Mouse (Mus musculus) bone marrow, adult 2 months (tissue): ENCODE measurements around the gene Olfr1505. TPM values are rescaled to one million over a fixed set of nuclear protein-coding genes. Genes with fewer than 3 reads are reported as not detected.

Experiments used
- H3K27ac ChIP-seq: fragments of 200-500 bp; 2 replicates; pipeline ENCODE4 v1.5.1; 2012; ENCODE audit warnings: low read depth, mild to moderate bottlenecking, control low read depth, inconsistent platforms, low read length; ENCODE audit not compliant: control insufficient read depth, poor library complexity, insufficient read depth
- H3K4me1 ChIP-seq: fragments of 200-500 bp; 2 replicates; pipeline ENCODE4 v1.6.1; 2011; ENCODE audit warnings: low read length; ENCODE audit not compliant: control insufficient read depth, insufficient read depth
- H3K4me3 ChIP-seq: fragments of 200-500 bp; replicated peaks from 2 replicates; pipeline ENCODE3; 2011; ENCODE audit warnings: mild to moderate bottlenecking, low read depth, low read length, control low read depth; ENCODE audit not compliant: control insufficient read depth
- CTCF ChIP-seq: fragments of 200-500 bp; IDR thresholded peaks from 2 replicates; pipeline ENCODE4 v1.5.1; 2011; ENCODE audit warnings: low read length, control low read depth; ENCODE audit not compliant: control insufficient read depth, insufficient read depth
- POLR2A ChIP-seq: fragments of 200-500 bp; IDR thresholded peaks from 2 replicates; pipeline ENCODE4 v1.6.1; 2011; ENCODE audit warnings: low read depth, mild to moderate bottlenecking, control low read depth, low read length, borderline replicate concordance; ENCODE audit not compliant: control insufficient read depth
- WGBS: fragments of 180-500 bp; shearing (Covaris S2); methylation state at CpG from one replicate; pipeline ENCODE4 v1.1.7; 2018; 5-methylcytosine and 5-hydroxymethylcytosine counted together
- polyA plus RNA-seq: library from polyadenylated mRNA; stranded (reverse); fragments of >200 nt; gene quantifications from 2 replicates; pipeline ENCODE4 v1.2.4, GENCODE M21; 2011; ENCODE audit warnings: low replicate concordance; ENCODE audit not compliant: missing spikeins, insufficient read depth, insufficient read length

The Olfr1505 gene
- polyA plus RNA-seq: not detected in 2 replicates

- 56% methylated on average over 2 of the region's 2 CpGs for WGBS
- Histone ChIP-seq H3K4me1 (no peaks in the 10 kb centered on the region), H3K4me3 (no peak within 1 kb of the TSS), H3K27ac (no peak within 1 kb of the TSS)
- no peak for TF ChIP-seq CTCF
- no peak for TF ChIP-seq POLR2A
Measured at GRCm38 (mm10) chr19:13913230-13913629, at the start of gene Olfr1505. Gene Olfr1505 (plus strand): TSS chr19:13913530.

DNA sequence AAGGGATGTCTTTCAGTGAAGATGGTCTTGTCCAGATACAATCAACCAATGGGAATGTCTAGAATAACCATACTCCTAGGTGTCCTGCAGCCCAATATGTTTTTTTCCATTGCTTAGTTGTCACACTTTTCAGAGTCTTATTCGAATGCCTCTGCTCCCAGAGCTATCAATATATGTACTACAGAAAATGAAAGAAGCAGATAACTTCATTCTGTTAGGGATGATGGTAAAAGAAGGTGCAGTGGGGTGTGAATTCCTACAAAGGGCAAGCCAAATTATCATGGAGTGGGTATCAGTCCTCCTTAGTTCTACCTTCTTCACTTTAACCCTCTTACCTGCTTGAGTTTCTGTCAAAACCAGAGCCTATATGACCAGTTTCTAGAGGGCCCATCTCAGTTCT, 15.5 kb upstream of the Olfr1505 start, which contains the start of gene Olfr1504:
Gene Olfr1504, minus strand, starts transcription at position 101 of the 400 bp plus-strand sequence.
- Histone ChIP-seq H3K4me1 (no peaks in the 10 kb centered on the region), H3K27ac (no peak within 1 kb of the TSS), H3K4me3 (no peak within 1 kb of the TSS)
- 38% methylated on average over 1 of the region's 1 CpGs for WGBS
- TF ChIP-seq POLR2A (no peak), CTCF (no peak)

Other genes starting within 250 kb of the Olfr1505 start
- not detected in 2 replicates for gene Olfr1491, start 216.3 kb upstream of the Olfr1505 start, polyA plus RNA-seq
- gene Olfr1493-ps1, start 190.3 kb upstream of the Olfr1505 start, polyA plus RNA-seq: not detected in 2 replicates
- gene Olfr1494, start 173.8 kb upstream of the Olfr1505 start, polyA plus RNA-seq: not detected in 2 replicates
- not detected in 2 replicates for gene Olfr1495, start 148.9 kb upstream of the Olfr1505 start, polyA plus RNA-seq
- not detected in 2 replicates for gene Olfr1496, start 135.7 kb upstream of the Olfr1505 start, polyA plus RNA-seq
- gene Olfr1497, start 115.3 kb upstream of the Olfr1505 start, polyA plus RNA-seq: not detected in 2 replicates
- not detected in 2 replicates for gene Olfr1499, start 94.1 kb upstream of the Olfr1505 start, polyA plus RNA-seq
- not detected in 2 replicates for gene Olfr1500, start 83.0 kb upstream of the Olfr1505 start, polyA plus RNA-seq
- gene Olfr1501, start 62.8 kb upstream of the Olfr1505 start, polyA plus RNA-seq: not detected in 2 replicates
- gene Olfr1502, start 51.7 kb upstream of the Olfr1505 start, polyA plus RNA-seq: not detected in 2 replicates
- not detected in 2 replicates for gene Olfr1504, start 15.6 kb upstream of the Olfr1505 start, polyA plus RNA-seq